Mouse (Mus musculus) lung, adult 2 months (tissue): ENCODE measurements around the gene Atp11a.

ENCODE experiments used
- CTCF ChIP-seq: fragments of 200-500 bp; IDR thresholded peaks from 2 replicates; pipeline ENCODE4 v1.5.1; 2011; ENCODE audit warnings: mild to moderate bottlenecking, low read length, control low read depth; ENCODE audit not compliant: insufficient read depth
- POLR2A ChIP-seq: fragments of 200-500 bp; IDR thresholded peaks from 2 replicates; pipeline ENCODE4 v1.6.1; 2011; ENCODE audit warnings: low read depth, mild to moderate bottlenecking, control low read depth, low read length, borderline replicate concordance; ENCODE audit errors: extremely low read depth

GRCm38 (mm10) chr8:12788695-12789094 is 31.9 kb downstream of the Atp11a start:
- no peak for TF ChIP-seq POLR2A
- TF ChIP-seq CTCF, result no peak
